Mouse (Mus musculus): Measurements from ENCODE around the gene Plk5. TPM values are rescaled to one million over a fixed set of nuclear protein-coding genes. Genes with fewer than 3 reads are reported as not detected.

Plk5 gene
- polyA plus RNA-seq, 1 experiment, result not detected

DNA sequence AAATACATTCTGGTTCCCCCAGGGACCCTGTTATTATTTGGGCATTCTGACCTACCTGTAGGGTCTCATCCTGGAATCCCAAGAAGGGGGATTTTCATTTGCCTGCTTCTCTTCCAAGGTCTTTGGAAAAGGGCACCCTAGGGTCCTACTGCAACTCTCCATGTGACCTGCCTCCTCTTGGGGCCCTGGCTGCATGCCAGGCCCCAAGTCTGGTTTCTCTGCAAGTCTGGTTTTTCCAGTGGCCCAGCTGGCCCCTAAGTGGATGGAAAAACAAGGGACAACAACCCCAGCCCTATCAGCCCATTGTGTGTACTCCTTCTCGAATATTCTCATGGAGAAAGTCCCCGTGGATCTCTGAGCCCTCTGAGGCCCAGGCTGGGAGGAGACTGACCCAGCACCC is 25.4 kb upstream of the Plk5 start:
- peak overlapping the region; percentile 92 for H3K4me3 ChIP-seq (replicated peaks)
- peaks cover 19% of the 10 kb centered on the region for H3K36me3 ChIP-seq (replicated peaks; ENCODE audit: low read length)
- TF ChIP-seq FLI1 (IDR thresholded peaks at IDR 0.05; ENCODE audit: low read length) (no peak), GATA1 (IDR thresholded peaks at IDR 0.05; ENCODE audit: borderline replicate concordance, low read length) (no peak)
- no peaks in the 10 kb centered on the region for H3K9me3 ChIP-seq
- H3K4me1 ChIP-seq, result peaks cover 72% of the 10 kb centered on the region
- peaks cover 37% of the 10 kb centered on the region for H3K27me3 ChIP-seq (replicated peaks)

DNA sequence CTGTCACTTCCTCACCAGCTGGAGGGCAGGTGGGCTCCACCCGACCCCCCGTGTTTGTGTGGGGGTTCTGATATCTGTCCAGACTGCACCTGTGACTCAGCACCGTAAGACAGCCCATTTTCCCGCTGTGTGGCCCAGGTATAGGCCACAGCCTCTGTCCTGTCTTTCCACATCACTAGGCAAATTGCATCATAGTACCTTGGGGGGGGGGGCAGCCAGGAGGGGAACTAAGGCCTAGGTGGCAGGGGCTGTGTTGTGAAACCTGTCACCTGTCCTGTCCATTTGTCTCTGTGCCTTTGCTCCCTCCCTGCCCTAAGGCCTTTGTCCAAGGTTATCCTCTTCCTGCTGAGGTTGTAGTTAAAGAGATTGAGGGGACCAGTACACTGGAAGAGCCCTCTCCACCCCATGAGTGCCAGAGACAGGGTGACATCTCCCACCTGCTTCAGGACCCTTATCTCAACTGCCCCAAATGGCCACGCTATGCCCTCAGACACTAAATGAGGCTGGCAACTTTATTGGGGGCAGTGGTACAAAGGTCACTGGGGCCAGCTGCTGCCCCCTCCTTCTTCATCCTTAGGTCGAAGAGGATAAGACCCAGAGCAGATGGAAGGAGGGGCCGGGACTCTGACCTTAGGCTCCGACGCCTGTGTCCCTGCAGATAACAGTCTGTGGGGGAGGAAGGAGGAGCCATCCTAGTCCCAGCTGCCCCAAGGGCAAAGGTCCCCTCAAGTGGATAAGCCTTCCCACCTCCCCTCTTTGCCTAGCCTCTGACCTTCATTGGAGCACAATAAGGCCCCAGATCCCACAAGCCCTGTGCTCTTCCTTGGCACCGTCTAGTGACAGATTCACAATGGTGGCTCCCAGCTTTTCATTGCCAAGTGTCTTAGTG is 24.4 kb upstream of the Plk5 start:
- Histone ChIP-seq H3K36me3 (replicated peaks; ENCODE audit: low read length) (peaks cover 25% of the 10 kb centered on the region), H3K4me3 (replicated peaks) (peak overlapping the region; percentile 40), H3K4me1 (peaks cover 82% of the 10 kb centered on the region), H3K9me3 (no peaks in the 10 kb centered on the region), H3K27me3 (replicated peaks) (peaks cover 47% of the 10 kb centered on the region)
- TF ChIP-seq GATA1 (IDR thresholded peaks at IDR 0.05; ENCODE audit: borderline replicate concordance, low read length), result no peak
- no peak for TF ChIP-seq FLI1 (IDR thresholded peaks at IDR 0.05; ENCODE audit: low read length)

DNA sequence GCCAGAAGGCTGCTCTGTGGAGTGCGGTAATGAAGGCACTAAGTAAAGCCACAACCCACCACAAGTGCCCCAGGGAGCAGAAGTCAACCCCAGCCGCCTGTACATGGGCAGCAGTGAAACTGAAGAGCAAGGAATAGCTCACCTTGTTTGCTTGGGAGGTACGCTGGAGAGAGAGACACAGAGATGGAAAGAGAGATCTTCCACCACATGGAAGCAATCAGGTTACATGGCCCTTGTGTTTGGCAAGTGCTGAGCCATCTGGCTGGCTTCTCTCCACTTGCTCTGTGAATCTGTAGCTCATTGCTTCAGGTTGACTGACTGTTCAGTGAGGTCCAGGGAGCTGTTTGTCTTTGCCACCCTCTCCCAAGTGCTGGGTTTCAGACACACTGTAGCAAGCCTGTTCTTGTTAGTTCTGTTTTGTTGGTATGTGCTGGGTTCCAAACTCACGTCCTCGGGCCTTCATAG is 23.7 kb upstream of the Plk5 start:
- peaks cover 25% of the 10 kb centered on the region for H3K36me3 ChIP-seq (replicated peaks; ENCODE audit: low read length)

DNA sequence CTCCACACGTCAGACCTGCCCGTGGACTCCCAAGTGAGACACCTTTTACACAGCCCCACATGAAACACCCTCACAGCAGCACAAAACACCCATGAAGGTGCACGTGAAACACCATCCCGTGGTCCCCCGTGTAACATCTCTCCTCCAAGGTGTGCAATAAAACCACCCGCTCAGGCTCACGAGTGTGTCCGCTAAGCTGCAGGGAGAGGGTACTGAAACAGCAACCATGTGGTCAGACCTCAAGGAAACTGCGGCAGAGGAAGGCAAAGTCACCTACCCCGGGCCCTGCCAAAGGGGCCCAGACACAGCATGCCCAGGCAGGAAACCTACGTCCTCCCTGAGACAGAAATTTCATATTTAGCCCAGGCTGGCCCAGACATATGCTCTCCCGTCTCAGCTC is 20.0 kb upstream of the Plk5 start:
- H3K27me3 ChIP-seq (replicated peaks), result peaks cover 44% of the 10 kb centered on the region
- TF ChIP-seq GATA1 (IDR thresholded peaks at IDR 0.05; ENCODE audit: borderline replicate concordance, low read length) (no peak), FLI1 (IDR thresholded peaks at IDR 0.05; ENCODE audit: low read length) (no peak)
- peaks cover 29% of the 10 kb centered on the region for H3K36me3 ChIP-seq (replicated peaks; ENCODE audit: low read length)
- H3K9me3 ChIP-seq, result no peaks in the 10 kb centered on the region
- H3K4me1 ChIP-seq, result peaks cover 72% of the 10 kb centered on the region
- H3K4me3 ChIP-seq (replicated peaks), result no peak overlapping the region

More for the DNA sequence above, 23.7 kb upstream of the Plk5 start:
- Histone ChIP-seq H3K9me3 (no peaks in the 10 kb centered on the region), H3K27me3 (replicated peaks) (peaks cover 48% of the 10 kb centered on the region), H3K4me1 (peaks cover 82% of the 10 kb centered on the region), H3K4me3 (replicated peaks) (no peak overlapping the region)
- TF ChIP-seq FLI1 (IDR thresholded peaks at IDR 0.05; ENCODE audit: low read length) (no peak), GATA1 (IDR thresholded peaks at IDR 0.05; ENCODE audit: borderline replicate concordance, low read length) (no peak)

DNA sequence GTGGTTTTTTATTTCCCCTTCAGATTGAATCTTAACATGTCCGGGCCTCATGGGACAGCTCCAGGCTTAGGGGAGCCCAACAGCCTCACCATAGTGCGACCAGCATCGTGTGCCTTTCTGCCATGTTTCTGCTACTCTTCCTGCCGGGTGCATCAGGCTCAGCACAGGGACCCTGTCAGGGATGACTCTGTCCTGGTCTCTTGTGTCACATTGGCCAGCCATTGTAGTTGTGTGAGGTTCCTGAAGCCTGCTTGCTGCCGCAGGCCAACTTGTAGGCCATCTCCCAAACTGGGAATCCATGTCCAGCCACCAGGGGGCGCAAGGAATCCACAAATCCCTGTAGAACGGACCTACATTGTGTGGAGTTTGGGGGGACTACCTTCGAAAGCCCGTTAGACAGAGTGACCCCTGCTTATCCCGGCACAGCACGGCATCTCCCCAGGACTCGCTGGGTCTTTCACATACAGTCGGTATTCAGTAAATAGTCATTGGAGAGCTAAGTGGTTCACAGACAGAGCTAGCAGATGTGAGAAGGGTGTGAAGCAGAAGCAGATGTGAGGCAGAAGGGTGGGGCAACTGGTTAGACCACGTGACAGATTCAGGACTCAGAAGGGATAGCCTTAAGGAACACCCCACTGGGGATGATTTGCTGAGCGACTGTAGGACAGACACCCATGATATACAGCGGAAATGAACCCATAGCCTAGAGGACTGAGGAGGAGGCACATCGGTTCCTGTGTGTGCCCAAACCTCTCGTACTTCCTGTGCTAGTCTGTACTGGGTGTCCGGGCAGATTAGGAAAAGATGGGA is 16.1 kb upstream of the Plk5 start:
- Histone ChIP-seq H3K9me3 (no peaks in the 10 kb centered on the region), H3K27me3 (replicated peaks) (peaks cover 33% of the 10 kb centered on the region), H3K4me1 (peaks cover 81% of the 10 kb centered on the region), H3K36me3 (replicated peaks; ENCODE audit: low read length) (peaks cover 27% of the 10 kb centered on the region), H3K4me3 (replicated peaks) (peak overlapping the region; percentile 83)
- TF ChIP-seq GATA1 (IDR thresholded peaks at IDR 0.05; ENCODE audit: borderline replicate concordance, low read length) (no peak), FLI1 (IDR thresholded peaks at IDR 0.05; ENCODE audit: low read length) (no peak)

DNA sequence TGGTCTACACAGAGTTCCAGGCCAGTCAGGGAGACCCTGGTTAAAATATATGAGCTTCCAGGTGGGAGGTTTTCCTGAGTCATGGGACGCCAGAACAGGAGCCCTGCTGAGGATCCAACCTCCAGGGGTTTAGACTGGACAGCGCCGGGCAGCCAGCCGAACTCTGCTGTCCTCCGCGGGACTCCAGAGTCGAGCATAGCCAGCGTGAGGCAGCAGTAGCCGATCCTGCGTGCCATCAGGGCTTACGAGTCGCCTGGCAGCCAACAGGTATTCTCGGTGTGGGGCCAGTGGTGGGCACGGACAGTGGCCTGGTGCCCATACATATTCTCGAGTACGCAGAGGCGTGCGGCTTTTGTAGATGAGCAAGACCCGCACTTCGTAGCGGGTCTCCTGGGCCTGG is 15.2 kb upstream of the Plk5 start:
- H3K9me3 ChIP-seq, result no peaks in the 10 kb centered on the region
- peak overlapping the region; percentile 73 for H3K4me3 ChIP-seq (replicated peaks)
- H3K27me3 ChIP-seq (replicated peaks), result peaks cover 25% of the 10 kb centered on the region
- H3K4me1 ChIP-seq, result peaks cover 84% of the 10 kb centered on the region
- TF ChIP-seq FLI1 (IDR thresholded peaks at IDR 0.05; ENCODE audit: low read length), result no peak
- TF ChIP-seq GATA1 (IDR thresholded peaks at IDR 0.05; ENCODE audit: borderline replicate concordance, low read length), result no peak
- H3K36me3 ChIP-seq (replicated peaks; ENCODE audit: low read length), result peaks cover 19% of the 10 kb centered on the region

DNA sequence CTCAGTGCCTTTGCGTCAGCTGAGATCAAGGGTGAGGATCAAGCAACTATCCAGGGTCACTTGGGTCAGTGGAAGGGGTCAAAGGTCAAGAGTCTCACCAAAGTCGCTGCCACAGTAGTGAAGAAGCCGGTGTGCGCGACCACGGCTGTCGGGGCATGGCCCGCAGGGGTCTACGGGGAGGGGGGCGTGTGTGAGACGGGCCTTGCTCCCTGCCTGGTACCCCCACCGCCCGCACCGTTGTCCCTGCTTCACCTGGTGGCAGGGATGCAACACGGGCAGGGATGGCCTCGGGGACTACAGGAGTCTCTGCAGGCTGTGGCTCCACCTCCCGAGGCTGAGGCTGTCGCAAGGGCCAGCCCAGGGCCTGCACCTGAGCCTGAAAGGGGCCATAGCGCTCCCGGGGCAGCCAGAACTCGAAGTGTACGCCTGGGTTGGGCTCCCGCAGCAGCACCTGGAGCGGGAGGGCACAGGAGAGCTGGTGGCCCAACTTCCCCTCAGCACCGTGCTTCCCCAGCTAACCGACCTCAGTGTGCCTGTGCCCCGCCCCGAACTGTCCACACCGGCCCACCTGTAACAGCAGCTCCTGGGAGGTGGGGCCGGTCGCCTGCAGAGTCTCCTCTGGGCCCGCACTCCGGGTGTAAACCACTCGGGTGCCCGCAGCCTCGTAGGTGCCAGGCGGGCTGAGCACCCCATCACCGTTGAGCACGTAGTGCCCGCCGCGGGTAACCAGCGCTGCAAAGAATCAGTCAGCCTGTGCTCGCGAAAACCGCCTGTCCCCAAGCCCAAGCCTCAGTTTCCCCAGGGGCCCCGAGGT is 14.6 kb upstream of the Plk5 start:
- Histone ChIP-seq H3K9me3 (no peaks in the 10 kb centered on the region), H3K4me3 (replicated peaks) (peak overlapping the region; percentile 91), H3K36me3 (replicated peaks; ENCODE audit: low read length) (peaks cover 14% of the 10 kb centered on the region), H3K27me3 (replicated peaks) (peaks cover 18% of the 10 kb centered on the region), H3K4me1 (peaks cover 77% of the 10 kb centered on the region)
- TF ChIP-seq GATA1 (IDR thresholded peaks at IDR 0.05; ENCODE audit: borderline replicate concordance, low read length) (no peak), FLI1 (IDR thresholded peaks at IDR 0.05; ENCODE audit: low read length) (no peak)

DNA sequence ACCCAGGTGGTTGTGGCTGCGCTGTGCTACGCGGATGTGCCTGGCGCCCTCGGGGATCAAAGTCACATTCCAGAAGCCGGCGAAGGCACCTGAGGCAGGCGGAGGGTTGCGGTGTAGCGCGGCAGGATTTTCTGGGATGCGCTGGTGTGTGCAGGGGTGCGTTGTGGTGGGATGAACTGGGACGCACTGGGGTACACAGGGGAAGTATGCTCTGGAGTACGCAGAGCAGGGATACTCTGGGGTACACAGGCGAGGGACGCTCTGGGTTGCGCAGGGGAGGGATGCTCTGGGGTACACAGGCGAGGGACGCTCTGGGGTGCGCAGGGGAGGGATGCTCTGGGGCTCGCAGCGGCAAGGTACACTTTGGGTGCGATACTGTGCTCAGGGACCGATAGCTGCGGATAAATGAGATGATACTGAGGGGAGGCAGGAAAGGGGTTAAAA is 13.9 kb upstream of the Plk5 start:
- peaks cover 15% of the 10 kb centered on the region for H3K27me3 ChIP-seq (replicated peaks)

More for the DNA sequence above, 13.9 kb upstream of the Plk5 start:
- Histone ChIP-seq H3K4me1 (peaks cover 77% of the 10 kb centered on the region), H3K4me3 (replicated peaks) (peak overlapping the region; percentile 91), H3K9me3 (no peaks in the 10 kb centered on the region), H3K36me3 (replicated peaks; ENCODE audit: low read length) (peaks cover 14% of the 10 kb centered on the region)
- TF ChIP-seq GATA1 (IDR thresholded peaks at IDR 0.05; ENCODE audit: borderline replicate concordance, low read length) (no peak), FLI1 (IDR thresholded peaks at IDR 0.05; ENCODE audit: low read length) (no peak)
